Mouse (Mus musculus): ENCODE measurements around the gene Taf10. TPM values are rescaled to one million over a fixed set of nuclear protein-coding genes. Genes with fewer than 3 reads are reported as not detected.
A peak's percentile ranks its signal among the peaks of the same experiment; 100 is the strongest.

Gene Taf10
- total RNA-seq, 2 experiments from 2014 or later = 89.8 to 98.3 TPM

- DNase-seq (ENCODE audit: low spot score) = no peak
Measured at GRCm38 (mm10) chr7:105726980-105727325, 17.2 kb downstream of the Taf10 start.

- peak; percentile 55 for DNase-seq (ENCODE audit: low spot score)
Measured at GRCm38 (mm10) chr7:105726144-105726979, 17.8 kb downstream of the Taf10 start.

GRCm38 (mm10) chr7:105721916-105722315 is 22.2 kb downstream of the Taf10 start:
- DNase-seq (ENCODE audit: low spot score) = no peak

- no peak for DNase-seq (ENCODE audit: low spot score)
Measured at GRCm38 (mm10) chr7:105715366-105715765, 28.8 kb downstream of the Taf10 start.

- DNase-seq (ENCODE audit: low spot score) = no peak
Measured at GRCm38 (mm10) chr7:105708733-105709132, 35.4 kb downstream of the Taf10 start.

GRCm38 (mm10) chr7:105703816-105704215 is 40.3 kb downstream of the Taf10 start:
- DNase-seq (ENCODE audit: low spot score) = no peak

GRCm38 (mm10) chr7:105703184-105703583 is 41.0 kb downstream of the Taf10 start:
- no peak for DNase-seq (ENCODE audit: low spot score)

- no peak for DNase-seq (ENCODE audit: low spot score)
Measured at GRCm38 (mm10) chr7:105690875-105691274, 53.3 kb downstream of the Taf10 start.

Other genes with a start within 250 kb of the Taf10 start
- 10 to 100 TPM; 49.7 to 53.4 TPM for gene Smpd1, start 190.0 kb downstream of the Taf10 start, total RNA-seq (2021)
- 1 to 10 TPM; 7.4 to 7.5 TPM for gene Apbb1, start 162.7 kb downstream of the Taf10 start, total RNA-seq (2021)
- gene Hpx, start 144.2 kb downstream of the Taf10 start, total RNA-seq (2021) = 1 to 10 TPM in 1 of 2 experiments, not detected in 1; 1.6 TPM
- 10 to 100 TPM; 12.6 to 13.8 TPM for gene Trim3, start 110.8 kb downstream of the Taf10 start, total RNA-seq (2021)
- gene Timm10b, start 104.3 kb downstream of the Taf10 start, total RNA-seq (2021) = 10 to 100 TPM; 58.3 to 59.7 TPM
- 1 to 10 TPM; 5.3 to 7.4 TPM for gene Arfip2, start 103.9 kb downstream of the Taf10 start, total RNA-seq (2021)
- under 1 TPM; 0.57 to 0.98 TPM for gene Gm45799, start 103.8 kb downstream of the Taf10 start, total RNA-seq (2021)
- gene Dnhd1, start 93.5 kb downstream of the Taf10 start, total RNA-seq (2021) = under 1 TPM; 0.14 to 0.33 TPM
- gene Ilk, start 7.8 kb downstream of the Taf10 start, total RNA-seq (2021) = 10 to 100 TPM; 38.4 to 44.4 TPM
- gene Rrp8, start 7.0 kb downstream of the Taf10 start, total RNA-seq (2021) = 10 to 100 TPM in 1 of 2 experiments, 1 to 10 TPM in 1; 10.0 to 10.5 TPM
- 10 to 100 TPM; 41.7 to 52.2 TPM for gene Tpp1, start 7.9 kb upstream of the Taf10 start, total RNA-seq (2021)
- 1 to 10 TPM; 2.1 to 3.7 TPM for gene Dchs1, start 43.3 kb upstream of the Taf10 start, total RNA-seq (2021)
- 100 to 1,000 TPM; 103 to 104 TPM for gene Mrpl17, start 66.7 kb upstream of the Taf10 start, total RNA-seq (2021)
- 10 to 100 TPM in 1 of 2 experiments, 1 to 10 TPM in 1; 2.8 to 14.5 TPM for gene Gm4070, start 209.6 kb upstream of the Taf10 start, total RNA-seq (2021)